Mouse (Mus musculus) liver, embryonic 18 days (tissue): ENCODE results near the gene Klhdc2. TPM values are rescaled to one million over a fixed set of nuclear protein-coding genes. Genes with fewer than 3 reads are reported as not detected.

Source experiments
- polyA plus RNA-seq: library from polyadenylated mRNA; depleted of rRNA; stranded (reverse); fragments of >200 nt; gene quantifications from 2 replicates; pipeline ENCODE4 v1.2.3, GENCODE M21; 2012; rRNA removed

The Klhdc2 gene
- polyA plus RNA-seq, result 32.0 and 33.2 TPM in 2 replicates

GRCm38 (mm10) chr12:69296511-69297410 lies at the start of gene Klhdc2:
Klhdc2 (plus strand) TSS chr12:69296681.

GRCm38 (mm10) chr12:69356546-69357299 lies 60.2 kb downstream of the Klhdc2 start, which contains the start of gene Nemf:
Nemf (minus strand) TSS chr12:69357165.

Other genes with a start within 250 kb of the Klhdc2 start
- gene Rps29, start 137.5 kb upstream of the Klhdc2 start, polyA plus RNA-seq, result 1,582 and 1,774 TPM in 2 replicates
- gene Lrr1, start 127.9 kb upstream of the Klhdc2 start, polyA plus RNA-seq, result 4.0 and 4.5 TPM in 2 replicates
- 494 and 497 TPM in 2 replicates for gene Rpl36al, start 112.6 kb upstream of the Klhdc2 start, polyA plus RNA-seq
- gene Mgat2, start 112.5 kb upstream of the Klhdc2 start, polyA plus RNA-seq, result 12.2 and 12.6 TPM in 2 replicates
- gene Gm49383, start 99.6 kb upstream of the Klhdc2 start, polyA plus RNA-seq, result 1.7 and 2.2 TPM in 2 replicates
- gene Dnaaf2, start 98.3 kb upstream of the Klhdc2 start, polyA plus RNA-seq, result 1.7 and 1.8 TPM in 2 replicates
- gene Gm49384, start 92.4 kb upstream of the Klhdc2 start, polyA plus RNA-seq, result 2.6 and 3.0 TPM in 2 replicates
- gene Pole2, start 68.5 kb upstream of the Klhdc2 start, polyA plus RNA-seq, result 11.3 and 11.9 TPM in 2 replicates
- 0.25 and 1.9 TPM in 2 replicates for gene Klhdc1, start 55.5 kb upstream of the Klhdc2 start, polyA plus RNA-seq
- 8.7 and 10.1 TPM in 2 replicates for gene Nemf, start 60.5 kb downstream of the Klhdc2 start, polyA plus RNA-seq
- gene Arf6, start 75.5 kb downstream of the Klhdc2 start, polyA plus RNA-seq, result 50.9 and 53.3 TPM in 2 replicates
- 0.25 and 0.35 TPM in 2 replicates for gene Gm9887, start 75.8 kb downstream of the Klhdc2 start, polyA plus RNA-seq